In the genomic region with DNA sequence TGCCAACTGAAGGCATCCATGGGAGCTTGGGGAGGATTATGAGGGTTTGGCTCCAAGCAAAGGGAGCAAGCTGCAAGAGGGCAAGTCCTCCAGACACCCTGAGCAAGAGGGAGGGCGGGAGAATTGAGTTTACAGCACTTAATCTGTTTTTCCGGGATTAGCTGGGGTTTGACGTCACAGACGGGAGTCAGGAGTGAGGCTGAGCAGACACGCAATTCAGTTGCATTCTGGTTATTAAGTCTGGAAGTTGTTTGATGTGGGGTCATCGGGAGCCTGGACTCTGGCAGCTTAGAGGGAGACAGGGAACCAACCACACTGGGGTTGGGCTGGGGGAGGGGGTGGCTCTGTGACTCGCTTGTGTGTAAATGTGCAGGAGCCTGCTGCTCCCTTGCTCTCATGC, we compare ENCODE assay signal across 12 mouse cellular contexts. TPM values are rescaled to one million over a fixed set of nuclear protein-coding genes. Genes with fewer than 3 reads are reported as not detected.
A peak's percentile ranks its signal among the peaks of the same experiment; 100 is the strongest.
DNase-seq lines count a peak whose midpoint lies in the region; ATAC-seq and TF ChIP-seq lines count a peak whose summit lies in the region.
"Had no signal": no experiment of that assay in that cellular context is flagged by ENCODE, and none has a peak within 500 bp of the region (broad histone marks: within the 10 kb centered on the region; RNA-seq: fewer than 3 reads in every experiment).

No protein-coding gene starts in this region.

- WGBS in heart, embryonic 13.5 days, result 36% methylated on average over 7 of the region's 7 CpGs
- WGBS in midbrain, embryonic 14.5 days, result 16% methylated on average over 7 of the region's 7 CpGs
- 22% methylated on average over 7 of the region's 7 CpGs for WGBS in midbrain, embryonic 16.5 days
- 23% methylated on average over 7 of the region's 7 CpGs for WGBS in intestine, embryonic 16.5 days
- 28% methylated on average over 7 of the region's 7 CpGs for WGBS in stomach, postnatal 0 days

- TF ChIP-seq EP300 in stomach, postnatal 0 days (optimal IDR thresholded peaks at IDR 0.05), result no peak

- no peak for ATAC-seq in heart, embryonic 13.5 days (ENCODE audit: extremely low read depth, insufficient number of reproducible peaks, low FRiP score, low TSS enrichment)
- ATAC-seq in midbrain, embryonic 14.5 days (ENCODE audit: low FRiP score, low TSS enrichment), result no peak
- ATAC-seq in midbrain, embryonic 16.5 days, result no peak
- ATAC-seq in intestine, embryonic 16.5 days, result no peak
- ATAC-seq in stomach, postnatal 0 days (ENCODE audit: low FRiP score, low TSS enrichment), result peak; percentile 62; the same call in 1 of the 2 replicates
- ATAC-seq: liver, embryonic 12.5 days had no signal

- H3K4me1 ChIP-seq in heart, embryonic 13.5 days, result peaks cover 82% of the 10 kb centered on the region
- H3K4me1 ChIP-seq in midbrain, embryonic 14.5 days (ENCODE audit: control insufficient read depth, insufficient read depth, low read length), result peaks cover 9% of the 10 kb centered on the region; the same call in 1 of the 2 replicates
- H3K4me1 ChIP-seq in midbrain, embryonic 16.5 days (ENCODE audit: control insufficient read depth, insufficient read depth, low read length), result 0 out of 2 replicates have a peak, but pooled peaks cover 4% of the 10 kb centered on the region
- H3K4me1 ChIP-seq in intestine, embryonic 16.5 days (ENCODE audit: control insufficient read depth, insufficient read depth, low read length), result peaks cover 16% of the 10 kb centered on the region
- no peaks in the 10 kb centered on the region for H3K4me1 ChIP-seq in stomach, postnatal 0 days (replicated peaks; ENCODE audit: control insufficient read depth, insufficient read depth)

- no peak overlapping the region for H3K4me3 ChIP-seq in heart, embryonic 13.5 days
- no peak overlapping the region for H3K4me3 ChIP-seq in midbrain, embryonic 14.5 days (replicated peaks; ENCODE audit: low read depth, low read length)
- no peak overlapping the region for H3K4me3 ChIP-seq in midbrain, embryonic 16.5 days (ENCODE audit: low read depth, low read length)
- H3K4me3 ChIP-seq in intestine, embryonic 16.5 days (ENCODE audit: low read length), result no peak overlapping the region
- H3K4me3 ChIP-seq in stomach, postnatal 0 days (ENCODE audit: low read depth, low read length), result no peak overlapping the region
- H3K4me3 ChIP-seq in left cerebral cortex, adult 2 months, result no peak overlapping the region
- H3K4me3 ChIP-seq: liver, embryonic 12.5 days had no signal

- no peak for TF ChIP-seq CTCF in stomach, postnatal 0 days (IDR thresholded peaks at IDR 0.05; ENCODE audit: low read depth)
- no peak for TF ChIP-seq CTCF in left cerebral cortex, adult 2 months (IDR thresholded peaks at IDR 0.05)

- H3K27ac ChIP-seq in heart, embryonic 13.5 days (replicated peaks), result peak overlapping the region; percentile 55
- no peak overlapping the region for H3K27ac ChIP-seq in midbrain, embryonic 14.5 days (replicated peaks; ENCODE audit: low read depth, low read length)
- no peak overlapping the region for H3K27ac ChIP-seq in midbrain, embryonic 16.5 days (ENCODE audit: low read length)
- 0 out of 2 replicates have a peak overlapping the region, but pooled peaks have one; percentile 11 for H3K27ac ChIP-seq in intestine, embryonic 16.5 days (ENCODE audit: low read length)
- peak overlapping the region; percentile 24 for H3K27ac ChIP-seq in stomach, postnatal 0 days (replicated peaks)
- no peak overlapping the region for H3K27ac ChIP-seq in left cerebral cortex, adult 2 months
- H3K27ac ChIP-seq: liver, embryonic 12.5 days had no signal

- H3K36me3 ChIP-seq in heart, embryonic 13.5 days, result no peaks in the 10 kb centered on the region
- no peaks in the 10 kb centered on the region for H3K36me3 ChIP-seq in midbrain, embryonic 14.5 days (ENCODE audit: control insufficient read depth, insufficient read depth, low read length)
- no peaks in the 10 kb centered on the region for H3K36me3 ChIP-seq in midbrain, embryonic 16.5 days (ENCODE audit: control insufficient read depth, insufficient read depth, low read length)
- no peaks in the 10 kb centered on the region for H3K36me3 ChIP-seq in intestine, embryonic 16.5 days (ENCODE audit: control insufficient read depth, insufficient read depth, low read length)
- no peaks in the 10 kb centered on the region for H3K36me3 ChIP-seq in stomach, postnatal 0 days (ENCODE audit: control insufficient read depth, insufficient read depth, low read length)
- H3K36me3 ChIP-seq: liver, embryonic 12.5 days had no signal

- H3K27me3 ChIP-seq in heart, embryonic 13.5 days (replicated peaks), result no peaks in the 10 kb centered on the region
- H3K27me3 ChIP-seq in midbrain, embryonic 14.5 days (ENCODE audit: control insufficient read depth, insufficient read depth, low read length), result no peaks in the 10 kb centered on the region
- no peaks in the 10 kb centered on the region for H3K27me3 ChIP-seq in midbrain, embryonic 16.5 days (ENCODE audit: control insufficient read depth, insufficient read depth, low read depth, low read length)
- no peaks in the 10 kb centered on the region for H3K27me3 ChIP-seq in intestine, embryonic 16.5 days (replicated peaks; ENCODE audit: control insufficient read depth, insufficient read depth, low read length)
- H3K27me3 ChIP-seq in stomach, postnatal 0 days (ENCODE audit: control insufficient read depth, insufficient read depth, low read length), result no peaks in the 10 kb centered on the region
- H3K27me3 ChIP-seq: liver, embryonic 12.5 days had no signal

- no peak for DNase-seq in heart, postnatal 10 days
- peak; percentile 51 for DNase-seq in midbrain, embryonic 14.5 days
- peak; percentile 30 for DNase-seq in stomach, postnatal 0 days (ENCODE audit: low spot score)
- DNase-seq in left cerebral cortex, adult 2 months (ENCODE audit: extremely low spot score in 1 of 2, low spot score in 2 of 2), result no peak
- DNase-seq in cerebellum, postnatal 14 days, result no peak
- DNase-seq: adrenal gland, postnatal 36 days; kidney, adult 18-20 months; lung, postnatal 14 days had no signal

- H3K9ac ChIP-seq in heart, embryonic 13.5 days, result peak overlapping the region; percentile 8
- H3K9ac ChIP-seq in midbrain, embryonic 14.5 days (replicated peaks; ENCODE audit: low read length), result no peak overlapping the region
- H3K9ac ChIP-seq in midbrain, embryonic 16.5 days (ENCODE audit: low read depth, low read length), result no peak overlapping the region
- H3K9ac ChIP-seq in intestine, embryonic 16.5 days (ENCODE audit: low read depth, low read length), result no peak overlapping the region
- peak overlapping the region; percentile 31 for H3K9ac ChIP-seq in stomach, postnatal 0 days (ENCODE audit: low read length)
- H3K9ac ChIP-seq: liver, embryonic 12.5 days had no signal

- H3K4me2 ChIP-seq in heart, embryonic 13.5 days, result no peak overlapping the region
- no peak overlapping the region for H3K4me2 ChIP-seq in midbrain, embryonic 14.5 days (ENCODE audit: low read length)
- H3K4me2 ChIP-seq in midbrain, embryonic 16.5 days (ENCODE audit: low read length), result no peak overlapping the region
- no peak overlapping the region for H3K4me2 ChIP-seq in intestine, embryonic 16.5 days (ENCODE audit: low read depth, low read length)
- H3K4me2 ChIP-seq in stomach, postnatal 0 days (replicated peaks; ENCODE audit: low read depth), result no peak overlapping the region
- H3K4me2 ChIP-seq: liver, embryonic 12.5 days had no signal

- H3K9me3 ChIP-seq in heart, embryonic 13.5 days, result no peaks in the 10 kb centered on the region
- no peaks in the 10 kb centered on the region for H3K9me3 ChIP-seq in midbrain, embryonic 14.5 days (ENCODE audit: control insufficient read depth, low read length)
- no peaks in the 10 kb centered on the region for H3K9me3 ChIP-seq in midbrain, embryonic 16.5 days (replicated peaks; ENCODE audit: control insufficient read depth, low read length, poor library complexity, severe bottlenecking)
- H3K9me3 ChIP-seq in intestine, embryonic 16.5 days (ENCODE audit: control insufficient read depth, low read length), result no peaks in the 10 kb centered on the region
- no peaks in the 10 kb centered on the region for H3K9me3 ChIP-seq in stomach, postnatal 0 days (ENCODE audit: control insufficient read depth, low read length)
- H3K9me3 ChIP-seq: liver, embryonic 12.5 days had no signal

- intact Hi-C loops in heart, postnatal 10 days (cut with DNase I), result no loop called here
- intact Hi-C loops in left cerebral cortex, adult 2 months (cut with DNase I), result no loop called here

RNA-seq across cellular contexts. Expression of a gene that starts 43.6 kb away (rescaled TPM):
- 68.5 and 70.8 TPM in 2 replicates for polyA plus RNA-seq in heart, embryonic 13.5 days (2015; fragmentation: Nextera tagmentation; extraction: Ambion mirVana)
- 10 to 100 TPM; 47.9 to 52.7 TPM for total RNA-seq in heart, postnatal 10 days (2021)
- 65.2 and 72.3 TPM in 2 replicates for polyA plus RNA-seq in midbrain, embryonic 14.5 days (2014; fragmentation: Nextera tagmentation; extraction: Ambion mirVana)
- polyA plus RNA-seq in midbrain, embryonic 16.5 days (2015; fragmentation: Nextera tagmentation; extraction: Ambion mirVana), result 78.0 and 81.6 TPM in 2 replicates
- polyA plus RNA-seq in intestine, embryonic 16.5 days (2015; fragmentation: Nextera tagmentation; extraction: Ambion mirVana), result 78.1 and 84.8 TPM in 2 replicates
- 77.1 and 78.9 TPM in 2 replicates for polyA plus RNA-seq in stomach, postnatal 0 days (2015; fragmentation: Nextera tagmentation; extraction: Ambion mirVana)
- total RNA-seq in left cerebral cortex, adult 2 months (2021), result 10 to 100 TPM; 46.7 to 52.1 TPM

RNA-seq across cellular contexts. Expression of a gene that starts 47.4 kb away (rescaled TPM):
- polyA plus RNA-seq in heart, embryonic 13.5 days (2015; fragmentation: Nextera tagmentation; extraction: Ambion mirVana), result 18.3 and 18.8 TPM in 2 replicates
- 10 to 100 TPM; 11.9 to 14.2 TPM for total RNA-seq in heart, postnatal 10 days (2021)
- 19.7 and 20.7 TPM in 2 replicates for polyA plus RNA-seq in midbrain, embryonic 14.5 days (2014; fragmentation: Nextera tagmentation; extraction: Ambion mirVana)
- polyA plus RNA-seq in midbrain, embryonic 16.5 days (2015; fragmentation: Nextera tagmentation; extraction: Ambion mirVana), result 41.8 and 43.7 TPM in 2 replicates
- polyA plus RNA-seq in intestine, embryonic 16.5 days (2015; fragmentation: Nextera tagmentation; extraction: Ambion mirVana), result 30.5 and 33.6 TPM in 2 replicates
- polyA plus RNA-seq in stomach, postnatal 0 days (2015; fragmentation: Nextera tagmentation; extraction: Ambion mirVana), result 19.0 and 21.0 TPM in 2 replicates
- total RNA-seq in left cerebral cortex, adult 2 months (2021), result 10 to 100 TPM; 35.4 to 39.1 TPM

Comparison
In these comparisons a context has a peak if more than half of its experiments do, and no peak if none do; other contexts are left out.
1. H3K27ac ChIP-seq: peak in heart, embryonic 13.5 days (single experiment), intestine, embryonic 16.5 days (single experiment) and stomach, postnatal 0 days (single experiment); none in midbrain, embryonic 14.5 days (single experiment), midbrain, embryonic 16.5 days (single experiment) and left cerebral cortex, adult 2 months (single experiment).
2. H3K9ac ChIP-seq: peak in heart, embryonic 13.5 days (single experiment) and stomach, postnatal 0 days (single experiment); none in midbrain, embryonic 14.5 days (single experiment), midbrain, embryonic 16.5 days (single experiment) and intestine, embryonic 16.5 days (single experiment).
3. DNase-seq: peak in midbrain, embryonic 14.5 days (single experiment) and stomach, postnatal 0 days (single experiment); none in heart, postnatal 10 days (0 of 2), left cerebral cortex, adult 2 months (0 of 2) and cerebellum, postnatal 14 days (0 of 2).